Mouse (Mus musculus) testis, adult 2 months (tissue): ENCODE measurements around the gene Nodal.

Source experiments
- CTCF ChIP-seq: fragments of 200-500 bp; IDR thresholded peaks from 2 replicates; pipeline ENCODE4 v1.5.1; 2012; ENCODE audit warnings: low read depth, mild to moderate bottlenecking, inconsistent platforms, low read length, moderate library complexity; ENCODE audit not compliant: control insufficient read depth, insufficient read depth, insufficient replicate concordance
- POLR2A ChIP-seq: fragments of 200-500 bp; IDR thresholded peaks from 2 replicates; pipeline ENCODE4 v1.6.1; 2012; ENCODE audit warnings: low read depth, mild to moderate bottlenecking, inconsistent platforms, low read length, moderate library complexity; ENCODE audit not compliant: control insufficient read depth

DNA sequence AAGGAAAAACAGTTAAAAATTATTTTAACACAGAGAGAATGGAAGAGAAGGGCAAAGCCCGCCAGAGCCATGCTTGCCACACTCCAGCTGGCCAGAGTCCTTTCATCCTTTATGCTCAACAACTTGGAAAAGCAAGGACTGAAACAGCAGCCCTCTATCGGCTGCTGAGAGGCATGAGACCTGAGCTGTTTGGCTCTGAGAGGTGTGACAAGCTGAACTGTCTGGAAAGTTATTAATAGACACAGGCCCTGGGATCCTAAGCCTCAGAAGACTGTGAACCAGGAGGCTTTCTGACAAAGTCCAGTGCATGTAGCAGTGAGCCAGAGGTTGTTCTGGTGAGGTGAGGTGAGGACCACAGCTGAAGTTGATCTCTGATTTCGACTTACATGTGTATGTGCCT lies 55.9 kb downstream of the Nodal start:
- TF ChIP-seq CTCF: no peak
- no peak for TF ChIP-seq POLR2A
